Mouse (Mus musculus): ENCODE results near the gene H6pd. TPM values are rescaled to one million over a fixed set of nuclear protein-coding genes. Genes with fewer than 3 reads are reported as not detected.

H6pd gene
- polyA plus RNA-seq, 1 experiment, result 21.8 TPM

- no peak for TF ChIP-seq MAX (IDR thresholded peaks at IDR 0.05; ENCODE audit: low read depth)
- TF ChIP-seq CEBPB (IDR thresholded peaks at IDR 0.05; ENCODE audit: insufficient read depth, poor library complexity, severe bottlenecking), result no peak
- TF ChIP-seq REST (IDR thresholded peaks at IDR 0.05; ENCODE audit: insufficient read depth, insufficient read length), result no peak
- TF ChIP-seq MYOD1 (IDR thresholded peaks at IDR 0.05; ENCODE audit: control insufficient read depth in 1 of 3, insufficient read length in 2 of 3, low read depth in 2 of 3), result no peak
- TF ChIP-seq E2F4 (IDR thresholded peaks at IDR 0.05; ENCODE audit: insufficient read depth), result no peak
- no peak for TF ChIP-seq MYOG (IDR thresholded peaks at IDR 0.05; ENCODE audit: control insufficient read depth in 1 of 3, insufficient read depth in 1 of 3, insufficient read length in 2 of 3, low read depth in 2 of 3)
- no peak for TF ChIP-seq TCF3 (IDR thresholded peaks at IDR 0.05; ENCODE audit: insufficient read length, low read depth)
- TF ChIP-seq SRF (IDR thresholded peaks at IDR 0.05; ENCODE audit: control insufficient read depth, insufficient read length, low read depth), result no peak
- TF ChIP-seq POLR2A (IDR thresholded peaks at IDR 0.05; ENCODE audit: insufficient read length, low read depth), result no peak
- no peak for TF ChIP-seq TCF12 (IDR thresholded peaks at IDR 0.05; ENCODE audit: insufficient read depth, poor library complexity, severe bottlenecking)
- no peak for TF ChIP-seq POLR2AphosphoS2 (IDR thresholded peaks at IDR 0.05; ENCODE audit: insufficient read length, low read depth)
- TF ChIP-seq USF1 (IDR thresholded peaks at IDR 0.05; ENCODE audit: low read depth), result no peak
- peak overlapping the region; percentile 65 for H3K4me2 ChIP-seq (ENCODE audit: low read depth)
- no peak overlapping the region for H3ac ChIP-seq (ENCODE audit: control insufficient read depth, insufficient read length)
- H3K27me3 ChIP-seq (ENCODE audit: control insufficient read depth, insufficient read depth, insufficient read length), result no peaks in the 10 kb centered on the region
- peaks cover 5% of the 10 kb centered on the region for H3K36me3 ChIP-seq (ENCODE audit: control insufficient read depth, insufficient read depth)
- H3K4me3 ChIP-seq, result no peak overlapping the region
- peaks cover 52% of the 10 kb centered on the region for H3K79me2 ChIP-seq (ENCODE audit: control insufficient read depth, insufficient read depth)
Measured at GRCm38 (mm10) chr4:150051514-150051913, 42.7 kb upstream of the H6pd start.

GRCm38 (mm10) chr4:150049564-150050226 lies 40.9 kb upstream of the H6pd start:
- Histone ChIP-seq H3K36me3 (ENCODE audit: control insufficient read depth, insufficient read depth) (peaks cover 5% of the 10 kb centered on the region), H3K4me3 (peak overlapping the region; percentile 99), H3ac (ENCODE audit: control insufficient read depth, insufficient read length) (peak overlapping the region; percentile 80), H3K4me2 (ENCODE audit: low read depth) (peak overlapping the region; percentile 65), H3K27me3 (ENCODE audit: control insufficient read depth, insufficient read depth, insufficient read length) (no peaks in the 10 kb centered on the region), H3K79me2 (ENCODE audit: control insufficient read depth, insufficient read depth) (peaks cover 49% of the 10 kb centered on the region)
- TF ChIP-seq MYOG (IDR thresholded peaks at IDR 0.05; ENCODE audit: control insufficient read depth in 1 of 3, insufficient read depth in 1 of 3, insufficient read length in 2 of 3, low read depth in 2 of 3) (no peak), MAX (IDR thresholded peaks at IDR 0.05; ENCODE audit: low read depth) (no peak), REST (IDR thresholded peaks at IDR 0.05; ENCODE audit: insufficient read depth, insufficient read length) (no peak), CEBPB (IDR thresholded peaks at IDR 0.05; ENCODE audit: insufficient read depth, poor library complexity, severe bottlenecking) (no peak), POLR2AphosphoS2 (IDR thresholded peaks at IDR 0.05; ENCODE audit: insufficient read length, low read depth) (no peak), TCF3 (IDR thresholded peaks at IDR 0.05; ENCODE audit: insufficient read length, low read depth) (no peak), TCF12 (IDR thresholded peaks at IDR 0.05; ENCODE audit: insufficient read depth, poor library complexity, severe bottlenecking) (no peak), MYOD1 (IDR thresholded peaks at IDR 0.05; ENCODE audit: control insufficient read depth in 1 of 3, insufficient read length in 2 of 3, low read depth in 2 of 3) (no peak), SRF (IDR thresholded peaks at IDR 0.05; ENCODE audit: control insufficient read depth, insufficient read length, low read depth) (no peak), USF1 (IDR thresholded peaks at IDR 0.05; ENCODE audit: low read depth) (no peak), POLR2A (IDR thresholded peaks at IDR 0.05; ENCODE audit: insufficient read length, low read depth) (no peak), E2F4 (IDR thresholded peaks at IDR 0.05; ENCODE audit: insufficient read depth) (no peak)

GRCm38 (mm10) chr4:150049157-150049513 lies 40.3 kb upstream of the H6pd start:
- peaks cover 46% of the 10 kb centered on the region for H3K79me2 ChIP-seq (ENCODE audit: control insufficient read depth, insufficient read depth)
- no peaks in the 10 kb centered on the region for H3K27me3 ChIP-seq (ENCODE audit: control insufficient read depth, insufficient read depth, insufficient read length)
- peak overlapping the region; percentile 99 for H3K4me3 ChIP-seq
- TF ChIP-seq MAX (IDR thresholded peaks at IDR 0.05; ENCODE audit: low read depth), result no peak
- no peak for TF ChIP-seq MYOG (IDR thresholded peaks at IDR 0.05; ENCODE audit: control insufficient read depth in 1 of 3, insufficient read depth in 1 of 3, insufficient read length in 2 of 3, low read depth in 2 of 3)
- no peak for TF ChIP-seq USF1 (IDR thresholded peaks at IDR 0.05; ENCODE audit: low read depth)
- TF ChIP-seq MYOD1 (IDR thresholded peaks at IDR 0.05; ENCODE audit: control insufficient read depth in 1 of 3, insufficient read length in 2 of 3, low read depth in 2 of 3), result no peak
- no peak for TF ChIP-seq SRF (IDR thresholded peaks at IDR 0.05; ENCODE audit: control insufficient read depth, insufficient read length, low read depth)
- no peak for TF ChIP-seq TCF3 (IDR thresholded peaks at IDR 0.05; ENCODE audit: insufficient read length, low read depth)
- TF ChIP-seq CEBPB (IDR thresholded peaks at IDR 0.05; ENCODE audit: insufficient read depth, poor library complexity, severe bottlenecking), result no peak
- TF ChIP-seq TCF12 (IDR thresholded peaks at IDR 0.05; ENCODE audit: insufficient read depth, poor library complexity, severe bottlenecking), result no peak
- no peak for TF ChIP-seq REST (IDR thresholded peaks at IDR 0.05; ENCODE audit: insufficient read depth, insufficient read length)
- no peak for TF ChIP-seq POLR2A (IDR thresholded peaks at IDR 0.05; ENCODE audit: insufficient read length, low read depth)
- TF ChIP-seq POLR2AphosphoS2 (IDR thresholded peaks at IDR 0.05; ENCODE audit: insufficient read length, low read depth), result no peak
- no peak for TF ChIP-seq E2F4 (IDR thresholded peaks at IDR 0.05; ENCODE audit: insufficient read depth)
- peak overlapping the region; percentile 65 for H3K4me2 ChIP-seq (ENCODE audit: low read depth)
- H3ac ChIP-seq (ENCODE audit: control insufficient read depth, insufficient read length), result peak overlapping the region; percentile 80
- peaks cover 5% of the 10 kb centered on the region for H3K36me3 ChIP-seq (ENCODE audit: control insufficient read depth, insufficient read depth)

GRCm38 (mm10) chr4:150048478-150049156 lies 39.8 kb upstream of the H6pd start:
- Histone ChIP-seq H3K79me2 (ENCODE audit: control insufficient read depth, insufficient read depth) (peaks cover 42% of the 10 kb centered on the region), H3K36me3 (ENCODE audit: control insufficient read depth, insufficient read depth) (peaks cover 5% of the 10 kb centered on the region), H3K4me3 (peak overlapping the region; percentile 99), H3K4me2 (ENCODE audit: low read depth) (peak overlapping the region; percentile 65), H3K27me3 (ENCODE audit: control insufficient read depth, insufficient read depth, insufficient read length) (no peaks in the 10 kb centered on the region), H3ac (ENCODE audit: control insufficient read depth, insufficient read length) (peak overlapping the region; percentile 80)
- TF ChIP-seq MYOD1 (IDR thresholded peaks at IDR 0.05; ENCODE audit: control insufficient read depth in 1 of 3, insufficient read length in 2 of 3, low read depth in 2 of 3) (no peak), POLR2AphosphoS2 (IDR thresholded peaks at IDR 0.05; ENCODE audit: insufficient read length, low read depth) (peak; percentile 44), POLR2A (IDR thresholded peaks at IDR 0.05; ENCODE audit: insufficient read length, low read depth) (peak; percentile 51), CEBPB (IDR thresholded peaks at IDR 0.05; ENCODE audit: insufficient read depth, poor library complexity, severe bottlenecking) (no peak), MYOG (IDR thresholded peaks at IDR 0.05; ENCODE audit: control insufficient read depth in 1 of 3, insufficient read depth in 1 of 3, insufficient read length in 2 of 3, low read depth in 2 of 3) (no peak), USF1 (IDR thresholded peaks at IDR 0.05; ENCODE audit: low read depth) (no peak)

Data from myocyte (in vitro differentiated cells).